Mouse (Mus musculus) neural tube, embryonic 11.5 days (tissue): ENCODE results near the gene Inf2. TPM values are rescaled to one million over a fixed set of nuclear protein-coding genes. Genes with fewer than 3 reads are reported as not detected.

ENCODE experiments used
- ATAC-seq: fragments of 200-750 bp; cut with Nextera tagmentation; 2 replicates; pipeline ENCODE4 v1.8.0; 2017; ENCODE audit warnings: moderate number of reproducible peaks, mild to moderate bottlenecking, moderate TSS enrichment, moderate library complexity; ENCODE audit not compliant: insufficient read depth, low FRiP score, low TSS enrichment
- DNase-seq: peaks from one replicate; pipeline ENCODE4 v3.0.0-alpha.2; 2015; ENCODE audit warnings: low spot score
- H3K27ac ChIP-seq: fragments of 300-500 bp; sonication (generic); 2 replicates; pipeline ENCODE4 v1.5.1; 2014; ENCODE audit warnings: low read depth, mild to moderate bottlenecking, low read length
- H3K27me3 ChIP-seq: fragments of 300-500 bp; sonication (generic); 2 replicates; pipeline ENCODE4 v1.6.1; 2014; ENCODE audit warnings: mild to moderate bottlenecking, low read length, mixed read lengths; ENCODE audit not compliant: control insufficient read depth, insufficient read depth
- H3K36me3 ChIP-seq: fragments of 300-500 bp; sonication (generic); 2 replicates; pipeline ENCODE4 v1.6.1; 2014; ENCODE audit warnings: mild to moderate bottlenecking, low read length, moderate library complexity, mixed read lengths; ENCODE audit not compliant: control insufficient read depth, insufficient read depth
- H3K4me1 ChIP-seq: fragments of 300-500 bp; sonication (generic); 2 replicates; pipeline ENCODE4 v1.6.1; 2014; ENCODE audit warnings: low read length, mixed read lengths; ENCODE audit not compliant: control insufficient read depth, insufficient read depth
- H3K4me2 ChIP-seq: fragments of 300-500 bp; sonication (generic); 2 replicates; pipeline ENCODE4 v1.6.1; 2014; ENCODE audit warnings: low read depth, mild to moderate bottlenecking, moderate library complexity
- H3K4me3 ChIP-seq: fragments of 300-500 bp; sonication (generic); 2 replicates; pipeline ENCODE4 v1.5.1; 2014; ENCODE audit warnings: low read depth, low read length
- H3K9ac ChIP-seq: fragments of 300-500 bp; sonication (generic); 2 replicates; pipeline ENCODE4 v1.6.1; 2014; ENCODE audit warnings: mild to moderate bottlenecking, low read length
- H3K9me3 ChIP-seq: fragments of 300-500 bp; sonication (generic); 2 replicates; pipeline ENCODE4 v1.6.1; 2016; ENCODE audit warnings: low read length; ENCODE audit not compliant: control insufficient read depth
- WGBS: fragments of 180-500 bp; shearing (Covaris S2); extraction: QIAGEN DNeasy Blood & Tissue Kit; methylation state at CpG from one replicate; pipeline ENCODE4 v1.1.7; 2014; 5-methylcytosine and 5-hydroxymethylcytosine counted together
- polyA plus RNA-seq: library from polyadenylated mRNA; unstranded; fragments of >200 nt; fragmentation: Nextera tagmentation; extraction: Ambion mirVana; gene quantifications from 2 replicates; pipeline ENCODE4 v1.2.1, GENCODE M21; 2014

Gene Inf2
- polyA plus RNA-seq, 1 experiment from 2014 or later, result 1.9 TPM

DNA sequence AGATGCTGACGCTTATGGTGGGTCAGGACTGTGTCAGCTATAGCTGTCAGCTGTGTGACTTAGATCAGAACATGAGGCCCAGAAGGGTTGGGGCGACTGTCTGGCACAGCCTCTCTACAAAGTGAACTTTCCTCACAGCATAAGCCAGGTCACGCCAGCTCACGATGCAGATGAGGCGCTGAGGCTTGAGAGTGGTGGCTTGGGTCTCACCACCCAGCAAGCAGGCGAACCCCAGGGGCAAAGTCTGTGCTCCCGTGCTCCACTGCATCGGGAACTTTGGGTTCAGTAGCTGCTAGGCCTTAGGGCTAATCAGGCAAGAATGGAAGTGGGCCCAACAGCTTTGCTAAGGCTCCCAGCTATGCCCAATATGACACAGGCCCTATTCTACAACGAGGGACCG lies 20.4 kb downstream of the Inf2 start:
- ATAC-seq (no peak), DNase-seq (no peak)
- 92% methylated on average over 10 of the region's 10 CpGs for WGBS
- Histone ChIP-seq H3K9me3 (no peaks in the 10 kb centered on the region), H3K4me2 (no peak overlapping the region), H3K9ac (no peak overlapping the region; the same call in 1 of the 2 replicates), H3K27me3 (no peaks in the 10 kb centered on the region), H3K4me1 (no peaks in the 10 kb centered on the region), H3K4me3 (no peak overlapping the region), H3K27ac (no peak overlapping the region), H3K36me3 (no peaks in the 10 kb centered on the region; the same call in 1 of the 2 replicates)

DNA sequence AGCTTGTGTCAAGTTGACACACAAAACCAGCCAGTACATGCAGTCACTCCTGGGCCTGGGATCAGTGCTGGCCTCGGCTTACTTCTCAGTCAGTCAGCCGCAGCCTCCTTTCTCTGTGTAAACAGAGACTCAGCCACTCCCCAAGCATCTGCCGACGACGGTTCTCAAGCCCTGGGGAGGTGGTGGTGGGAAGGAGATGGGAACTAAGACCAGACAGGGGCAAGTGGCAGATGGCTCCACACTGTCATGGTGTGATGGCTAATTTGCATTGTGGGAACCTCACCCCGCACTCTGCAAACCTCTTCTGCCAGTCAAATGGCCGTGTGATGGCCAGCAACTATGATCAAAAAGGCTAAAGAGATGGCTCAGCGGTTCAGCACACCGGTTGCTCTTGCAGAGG lies 28.1 kb downstream of the Inf2 start:
- H3K4me3 ChIP-seq, result no peak overlapping the region
- no peak overlapping the region for H3K27ac ChIP-seq
- H3K4me1 ChIP-seq, result peaks cover 16% of the 10 kb centered on the region
- peaks cover 19% of the 10 kb centered on the region for H3K27me3 ChIP-seq
- no peaks in the 10 kb centered on the region for H3K36me3 ChIP-seq
- no peak for DNase-seq
- no peak overlapping the region for H3K4me2 ChIP-seq
- no peak overlapping the region for H3K9ac ChIP-seq
- H3K9me3 ChIP-seq, result no peaks in the 10 kb centered on the region
- no peak for ATAC-seq
- WGBS, result 50% methylated on average over 9 of the region's 9 CpGs

DNA sequence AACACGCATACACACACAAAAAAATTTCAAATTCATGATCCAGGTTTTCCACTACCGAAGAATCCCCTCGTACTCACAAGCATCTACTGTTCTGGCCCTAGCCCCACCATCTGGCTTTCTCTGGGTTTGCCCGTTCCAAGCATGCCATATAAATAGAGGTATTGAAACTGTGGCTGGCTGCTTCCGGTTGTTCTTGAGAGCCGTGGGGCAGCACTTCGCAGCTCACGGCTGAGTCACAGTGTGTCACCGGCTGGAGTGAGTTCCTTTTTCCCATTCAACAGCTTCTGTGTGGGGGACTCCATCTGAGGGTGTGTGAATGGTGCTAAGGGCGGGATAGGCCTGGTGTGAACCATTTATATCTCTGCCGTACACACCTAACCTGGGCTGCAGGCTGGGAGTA lies 28.6 kb downstream of the Inf2 start:
- H3K9me3 ChIP-seq, result no peaks in the 10 kb centered on the region
- DNase-seq (no peak), ATAC-seq (no peak)
- H3K4me3 ChIP-seq, result no peak overlapping the region
- H3K4me2 ChIP-seq, result no peak overlapping the region
- H3K4me1 ChIP-seq, result peaks cover 16% of the 10 kb centered on the region
- H3K27me3 ChIP-seq, result peaks cover 19% of the 10 kb centered on the region
- 87% methylated on average over 11 of the region's 11 CpGs for WGBS
- H3K9ac ChIP-seq, result no peak overlapping the region
- H3K36me3 ChIP-seq, result no peaks in the 10 kb centered on the region
- H3K27ac ChIP-seq, result no peak overlapping the region

- no peak overlapping the region for H3K9ac ChIP-seq
- H3K9me3 ChIP-seq, result no peaks in the 10 kb centered on the region
- peaks cover 16% of the 10 kb centered on the region for H3K4me1 ChIP-seq
- WGBS, result 13% methylated on average over 8 of the region's 8 CpGs
- no peak overlapping the region for H3K4me3 ChIP-seq
- H3K4me2 ChIP-seq, result no peak overlapping the region
- peaks cover 19% of the 10 kb centered on the region for H3K27me3 ChIP-seq
- peak; percentile 82 for DNase-seq
- no peaks in the 10 kb centered on the region for H3K36me3 ChIP-seq
- H3K27ac ChIP-seq, result no peak overlapping the region
- peak; percentile 68 for ATAC-seq
Observed at GRCm38 (mm10) chr12:112617898-112618380, 29.4 kb downstream of the Inf2 start.

DNA sequence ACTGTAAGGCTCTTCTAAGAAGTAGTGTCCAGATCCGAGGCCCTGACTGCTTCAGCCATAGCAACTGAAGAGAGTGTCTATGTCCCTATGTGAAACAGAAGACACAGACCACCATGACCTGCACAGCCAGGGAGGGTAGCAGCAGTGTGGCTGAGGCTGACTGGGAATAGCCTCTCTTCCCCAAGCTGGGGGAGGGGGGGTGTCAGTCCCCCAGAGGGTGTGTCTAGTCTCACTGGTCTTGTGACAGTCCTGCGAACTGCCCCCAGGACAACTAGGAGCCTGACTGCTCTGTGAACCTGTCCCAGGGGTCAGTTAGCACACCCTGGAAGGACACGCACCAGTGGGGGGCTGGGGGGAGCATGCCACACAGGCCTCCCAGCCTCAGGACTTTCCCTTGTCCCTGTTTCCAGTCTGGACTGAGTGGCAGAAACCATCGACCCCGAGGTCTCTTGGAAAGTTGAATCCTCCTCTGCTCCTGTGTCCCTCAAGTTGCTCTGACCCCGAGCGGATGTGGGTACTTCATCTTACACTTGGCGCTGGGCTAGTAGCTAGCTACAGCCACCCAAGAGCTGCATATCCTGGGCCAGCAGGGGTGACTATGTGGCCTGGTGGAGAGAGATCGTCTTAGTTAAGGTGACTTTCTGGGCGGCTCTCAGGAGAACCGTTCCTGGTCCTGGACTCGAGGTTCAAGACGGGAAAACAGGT lies 30.5 kb downstream of the Inf2 start:
- no peaks in the 10 kb centered on the region for H3K9me3 ChIP-seq
- WGBS, result 26% methylated on average over 13 of the region's 13 CpGs
- peak overlapping the region; percentile 95 for H3K4me2 ChIP-seq
- no peak overlapping the region for H3K27ac ChIP-seq
- peaks cover 19% of the 10 kb centered on the region for H3K27me3 ChIP-seq
- DNase-seq, result no peak
- no peaks in the 10 kb centered on the region for H3K36me3 ChIP-seq
- H3K4me1 ChIP-seq, result peaks cover 16% of the 10 kb centered on the region
- ATAC-seq, result no peak
- H3K9ac ChIP-seq, result no peak overlapping the region
- H3K4me3 ChIP-seq, result peak overlapping the region; percentile 43; the same call in 1 of the 2 replicates

DNA sequence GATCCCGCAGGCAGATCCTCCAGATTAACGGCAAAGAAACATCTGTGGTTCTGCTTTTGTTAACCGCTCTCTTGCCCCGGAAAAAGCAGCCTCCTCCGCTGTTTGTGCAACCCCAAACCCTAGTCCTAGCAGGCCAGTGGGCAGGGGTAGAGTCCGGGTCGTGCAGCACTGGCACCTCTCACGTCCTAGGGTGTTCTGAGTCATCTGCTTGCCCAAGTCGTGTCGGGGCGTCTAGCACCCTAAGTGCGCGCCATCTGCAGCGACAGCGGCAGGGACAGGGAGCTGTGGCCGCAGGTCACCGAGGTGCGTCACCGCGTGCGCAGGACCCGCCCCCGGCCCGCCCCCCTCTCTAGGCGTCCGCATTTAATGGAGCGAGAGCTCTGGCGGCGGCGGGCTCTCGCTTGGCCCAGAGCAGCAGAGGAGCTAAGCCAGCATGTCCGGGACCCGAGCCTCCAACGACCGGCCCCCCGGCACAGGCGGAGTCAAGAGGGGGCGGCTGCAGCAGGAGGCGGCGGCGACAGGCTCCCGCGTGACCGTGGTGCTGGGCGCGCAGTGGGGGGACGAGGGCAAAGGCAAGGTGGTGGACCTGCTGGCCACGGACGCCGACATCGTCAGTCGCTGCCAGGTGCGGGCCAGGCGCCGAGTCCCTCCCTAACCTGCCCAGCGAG lies 31.2 kb downstream of the Inf2 start, which contains the start of gene Adssl1:
Gene Adssl1, plus strand, starts transcription at position 360 of the 668 bp plus-strand sequence.
- DNase-seq (peak; percentile 73), ATAC-seq (peak; percentile 56)
- peak within 1 kb of the TSS; percentile 43 for H3K4me3 ChIP-seq
- H3K27ac ChIP-seq, result no peak within 1 kb of the TSS
- WGBS, result under 1% methylated on average over 45 of the region's 56 CpGs
- peaks cover 19% of the 10 kb centered on the region for H3K27me3 ChIP-seq
- H3K9ac ChIP-seq, result peak within 1 kb of the TSS; percentile 69
- H3K4me2 ChIP-seq, result peak within 1 kb of the TSS; percentile 95
- H3K36me3 ChIP-seq, result no peaks in the 10 kb centered on the region
- H3K4me1 ChIP-seq, result peaks cover 16% of the 10 kb centered on the region
- H3K9me3 ChIP-seq, result no peaks in the 10 kb centered on the region

DNA sequence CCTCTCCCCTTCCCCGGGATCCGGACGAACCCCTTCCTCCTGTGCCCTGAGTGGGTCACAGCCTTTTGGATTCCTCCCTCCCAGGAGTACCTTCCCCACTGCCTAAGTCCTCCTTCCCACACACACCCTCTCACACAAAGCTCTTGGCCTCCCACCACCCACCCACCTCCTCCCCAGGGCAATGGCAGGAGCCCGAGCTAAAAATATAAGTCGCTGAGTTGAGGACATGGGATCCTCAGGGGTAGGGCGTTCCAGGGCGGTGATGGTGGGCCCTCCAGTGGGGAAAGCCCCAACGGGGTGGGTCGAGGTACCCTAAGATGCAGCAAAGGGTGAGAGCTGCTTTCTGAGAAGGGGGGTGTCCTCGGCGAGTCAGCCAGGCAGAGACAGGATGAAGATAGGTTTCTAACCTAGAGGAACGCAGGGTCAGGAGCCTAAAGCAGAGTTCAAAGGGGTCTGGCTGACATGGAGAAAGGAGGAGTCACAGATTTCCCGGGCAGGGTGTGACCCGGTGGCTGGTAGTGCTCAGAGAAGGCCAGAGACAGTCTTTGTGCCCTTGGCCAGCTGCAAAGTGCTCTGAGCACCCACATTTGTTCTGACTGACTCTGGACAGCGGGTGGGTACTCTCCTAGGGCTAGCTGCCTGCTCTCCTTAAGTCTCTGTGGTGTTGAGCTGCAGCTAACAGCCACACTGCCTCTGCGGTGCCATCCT lies 31.9 kb downstream of the Inf2 start:
- no peak for ATAC-seq
- H3K27ac ChIP-seq, result no peak overlapping the region
- 15% methylated on average over 16 of the region's 16 CpGs for WGBS

DNA sequence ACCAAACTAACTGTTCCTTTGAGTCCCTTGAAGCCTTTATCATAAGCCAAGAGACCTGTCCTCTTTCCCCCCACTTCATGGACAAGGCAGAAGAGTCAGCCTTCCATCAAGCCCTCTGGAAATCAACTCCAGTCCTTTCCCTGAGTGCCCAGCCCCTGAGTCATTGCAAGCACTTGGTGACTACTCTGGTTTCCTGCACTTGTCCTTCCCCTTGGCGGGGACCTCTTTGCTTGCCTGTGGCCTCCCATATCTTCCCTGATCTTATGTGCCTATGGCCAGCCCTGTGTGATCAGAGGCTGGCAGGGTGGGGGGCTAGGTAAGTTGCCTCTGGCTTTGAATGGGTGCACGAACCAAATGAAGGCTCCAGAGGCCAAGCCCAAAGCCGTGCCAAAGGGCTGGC lies 33.3 kb downstream of the Inf2 start:
- H3K27ac ChIP-seq, result no peak overlapping the region

More for the DNA sequence above, 31.9 kb downstream of the Inf2 start:
- Histone ChIP-seq H3K4me1 (peaks cover 16% of the 10 kb centered on the region), H3K9ac (peak overlapping the region; percentile 69), H3K4me2 (peak overlapping the region; percentile 95), H3K36me3 (no peaks in the 10 kb centered on the region), H3K4me3 (peak overlapping the region; percentile 43), H3K27me3 (peaks cover 19% of the 10 kb centered on the region), H3K9me3 (no peaks in the 10 kb centered on the region)
- no peak for DNase-seq

More for the DNA sequence above, 33.3 kb downstream of the Inf2 start:
- Histone ChIP-seq H3K9me3 (no peaks in the 10 kb centered on the region), H3K36me3 (no peaks in the 10 kb centered on the region), H3K4me2 (no peak overlapping the region), H3K27me3 (peaks cover 19% of the 10 kb centered on the region), H3K4me1 (peaks cover 16% of the 10 kb centered on the region), H3K4me3 (no peak overlapping the region), H3K9ac (no peak overlapping the region)
- 77% methylated on average over 3 of the region's 3 CpGs for WGBS
- ATAC-seq, result no peak
- DNase-seq, result no peak
